Mouse (Mus musculus): ENCODE measurements around the gene Vmn1r51. TPM values are rescaled to one million over a fixed set of nuclear protein-coding genes. Genes with fewer than 3 reads are reported as not detected.
"Not testable (repeated sequence)": the region's sequence is repeated elsewhere in the genome, so short reads cannot be mapped to it uniquely, and the experiment has no call there.

The Vmn1r51 gene
- polyA plus RNA-seq (2014; fragmentation: Nextera tagmentation; extraction: Ambion mirVana), result not detected in 2 replicates

- not testable (repeated sequence) for H3K9me3 ChIP-seq (ENCODE audit: control insufficient read depth, low read length); DNase-seq (ENCODE audit: low spot score); H3K36me3 ChIP-seq (ENCODE audit: control insufficient read depth, insufficient read depth, low read length); H3K9ac ChIP-seq (ENCODE audit: low read length); H3K4me3 ChIP-seq (ENCODE audit: low read depth, low read length); H3K27me3 ChIP-seq (ENCODE audit: control insufficient read depth, insufficient read depth, low read length); H3K4me1 ChIP-seq (replicated peaks; ENCODE audit: control insufficient read depth, insufficient read depth, low read length); ATAC-seq (replicated peaks; ENCODE audit: low FRiP score); H3K4me2 ChIP-seq (ENCODE audit: low read depth, low read length, severe bottlenecking); H3K27ac ChIP-seq (ENCODE audit: low read depth, low read length)
- WGBS, result 89% methylated on average over 1 of the region's 1 CpGs
Measured at GRCm38 (mm10) chr6:90122296-90122695, at the start of gene Vmn1r51. Vmn1r51 (plus strand) TSS chr6:90122596.

GRCm38 (mm10) chr6:90078406-90078805 lies 44.0 kb upstream of the Vmn1r51 start, which contains the start of gene Vmn1r49:
Vmn1r49 (minus strand) TSS chr6:90078506.
- no peaks in the 10 kb centered on the region for H3K36me3 ChIP-seq (ENCODE audit: control insufficient read depth, insufficient read depth, low read length)
- peaks cover 2% of the 10 kb centered on the region; the same call in 1 of the 2 replicates for H3K9me3 ChIP-seq (ENCODE audit: control insufficient read depth, low read length)
- no peaks in the 10 kb centered on the region for H3K27me3 ChIP-seq (ENCODE audit: control insufficient read depth, insufficient read depth, low read length)
- WGBS, result 83% methylated on average over 4 of the region's 4 CpGs
- no peak within 1 kb of the TSS for H3K4me3 ChIP-seq (ENCODE audit: low read depth, low read length)
- H3K4me1 ChIP-seq (replicated peaks; ENCODE audit: control insufficient read depth, insufficient read depth, low read length), result no peaks in the 10 kb centered on the region
- H3K4me2 ChIP-seq (ENCODE audit: low read depth, low read length, severe bottlenecking), result no peak within 1 kb of the TSS
- no peak within 1 kb of the TSS for H3K27ac ChIP-seq (ENCODE audit: low read depth, low read length)
- ATAC-seq (replicated peaks; ENCODE audit: low FRiP score) (no peak), DNase-seq (ENCODE audit: low spot score) (no peak)
- H3K9ac ChIP-seq (ENCODE audit: low read length), result no peak within 1 kb of the TSS

DNA sequence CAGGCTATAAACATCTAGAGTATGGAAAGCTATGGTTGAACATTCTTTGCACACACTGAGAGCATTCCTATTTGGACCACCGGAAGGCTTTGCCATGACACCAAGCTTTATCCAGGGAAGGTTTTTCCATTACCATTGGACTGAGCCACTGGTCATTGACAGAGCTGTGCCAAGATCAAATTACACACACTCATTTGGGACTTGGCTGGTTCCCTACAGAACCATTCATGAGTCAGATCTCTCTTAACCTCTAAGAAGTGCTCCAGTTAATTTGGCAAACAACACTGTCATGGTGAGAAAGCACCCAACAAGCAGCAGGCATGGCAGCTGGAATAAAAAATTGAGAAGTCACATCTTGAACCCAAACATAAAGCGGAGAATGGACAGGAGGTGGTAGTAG lies 21.8 kb upstream of the Vmn1r51 start:
- H3K9ac ChIP-seq (ENCODE audit: low read length), result no peak overlapping the region
- ATAC-seq (replicated peaks; ENCODE audit: low FRiP score) (no peak), DNase-seq (ENCODE audit: low spot score) (no peak)
- no peaks in the 10 kb centered on the region for H3K4me1 ChIP-seq (replicated peaks; ENCODE audit: control insufficient read depth, insufficient read depth, low read length)
- no peaks in the 10 kb centered on the region for H3K36me3 ChIP-seq (ENCODE audit: control insufficient read depth, insufficient read depth, low read length)
- H3K27ac ChIP-seq (ENCODE audit: low read depth, low read length), result no peak overlapping the region
- H3K4me2 ChIP-seq (ENCODE audit: low read depth, low read length, severe bottlenecking), result no peak overlapping the region
- H3K4me3 ChIP-seq (ENCODE audit: low read depth, low read length), result no peak overlapping the region
- no peaks in the 10 kb centered on the region; the same call in 1 of the 2 replicates for H3K9me3 ChIP-seq (ENCODE audit: control insufficient read depth, low read length)
- 92% methylated on average over 2 of the region's 2 CpGs for WGBS
- H3K27me3 ChIP-seq (ENCODE audit: control insufficient read depth, insufficient read depth, low read length), result no peaks in the 10 kb centered on the region

GRCm38 (mm10) chr6:90101130-90101529 lies 21.3 kb upstream of the Vmn1r51 start, which contains the start of gene Vmn1r50:
Vmn1r50 (plus strand) TSS chr6:90101430.
- no peaks in the 10 kb centered on the region for H3K27me3 ChIP-seq (ENCODE audit: control insufficient read depth, insufficient read depth, low read length)
- no peak within 1 kb of the TSS for H3K9ac ChIP-seq (ENCODE audit: low read length)
- H3K27ac ChIP-seq (ENCODE audit: low read depth, low read length), result no peak within 1 kb of the TSS
- ATAC-seq (replicated peaks; ENCODE audit: low FRiP score) (no peak), DNase-seq (ENCODE audit: low spot score) (no peak)
- no peak within 1 kb of the TSS for H3K4me2 ChIP-seq (ENCODE audit: low read depth, low read length, severe bottlenecking)
- WGBS, result 60% methylated on average over 2 of the region's 2 CpGs
- H3K36me3 ChIP-seq (ENCODE audit: control insufficient read depth, insufficient read depth, low read length), result no peaks in the 10 kb centered on the region
- no peaks in the 10 kb centered on the region for H3K4me1 ChIP-seq (replicated peaks; ENCODE audit: control insufficient read depth, insufficient read depth, low read length)
- no peaks in the 10 kb centered on the region; the same call in 1 of the 2 replicates for H3K9me3 ChIP-seq (ENCODE audit: control insufficient read depth, low read length)
- H3K4me3 ChIP-seq (ENCODE audit: low read depth, low read length), result no peak within 1 kb of the TSS

- 90% methylated on average over 3 of the region's 3 CpGs for WGBS
Measured at GRCm38 (mm10) chr6:90160139-90160538, 37.7 kb downstream of the Vmn1r51 start.

GRCm38 (mm10) chr6:90174508-90174907 lies 52.1 kb downstream of the Vmn1r51 start, which contains the start of gene Vmn1r52:
Vmn1r52 (plus strand) TSS chr6:90174808.
- no peaks in the 10 kb centered on the region for H3K27me3 ChIP-seq (ENCODE audit: control insufficient read depth, insufficient read depth, low read length)
- no peaks in the 10 kb centered on the region for H3K4me1 ChIP-seq (replicated peaks; ENCODE audit: control insufficient read depth, insufficient read depth, low read length)
- WGBS, result 73% methylated on average over 2 of the region's 2 CpGs
- H3K36me3 ChIP-seq (ENCODE audit: control insufficient read depth, insufficient read depth, low read length), result no peaks in the 10 kb centered on the region
- no peak for DNase-seq (ENCODE audit: low spot score)
- H3K27ac ChIP-seq (ENCODE audit: low read depth, low read length), result no peak within 1 kb of the TSS
- no peaks in the 10 kb centered on the region; the same call in 1 of the 2 replicates for H3K9me3 ChIP-seq (ENCODE audit: control insufficient read depth, low read length)
- H3K9ac ChIP-seq (ENCODE audit: low read length), result no peak within 1 kb of the TSS
- H3K4me2 ChIP-seq (ENCODE audit: low read depth, low read length, severe bottlenecking), result no peak within 1 kb of the TSS
- no peak within 1 kb of the TSS for H3K4me3 ChIP-seq (ENCODE audit: low read depth, low read length)
- no peak for ATAC-seq (replicated peaks; ENCODE audit: low FRiP score)

More at GRCm38 (mm10) chr6:90160139-90160538, 37.7 kb downstream of the Vmn1r51 start:
- DNase-seq (ENCODE audit: low spot score) (no peak), ATAC-seq (replicated peaks; ENCODE audit: low FRiP score) (no peak)
- Histone ChIP-seq H3K4me1 (replicated peaks; ENCODE audit: control insufficient read depth, insufficient read depth, low read length) (no peaks in the 10 kb centered on the region), H3K27me3 (ENCODE audit: control insufficient read depth, insufficient read depth, low read length) (no peaks in the 10 kb centered on the region), H3K9me3 (ENCODE audit: control insufficient read depth, low read length) (no peaks in the 10 kb centered on the region), H3K9ac (ENCODE audit: low read length) (no peak overlapping the region), H3K27ac (ENCODE audit: low read depth, low read length) (no peak overlapping the region), H3K36me3 (ENCODE audit: control insufficient read depth, insufficient read depth, low read length) (no peaks in the 10 kb centered on the region), H3K4me3 (ENCODE audit: low read depth, low read length) (no peak overlapping the region), H3K4me2 (ENCODE audit: low read depth, low read length, severe bottlenecking) (no peak overlapping the region)

Other genes with a start within 250 kb of the Vmn1r51 start
- not detected in 2 replicates for gene Vmn1r42, start 246.2 kb upstream of the Vmn1r51 start, polyA plus RNA-seq (2014; fragmentation: Nextera tagmentation; extraction: Ambion mirVana)
- not detected in 2 replicates for gene Vmn1r43, start 246.2 kb upstream of the Vmn1r51 start, polyA plus RNA-seq (2014; fragmentation: Nextera tagmentation; extraction: Ambion mirVana)
- not detected in 2 replicates for gene Vmn1r44, start 238.9 kb upstream of the Vmn1r51 start, polyA plus RNA-seq (2014; fragmentation: Nextera tagmentation; extraction: Ambion mirVana)
- gene Vmn1r45, start 182.0 kb upstream of the Vmn1r51 start, polyA plus RNA-seq (2014; fragmentation: Nextera tagmentation; extraction: Ambion mirVana), result not detected in 2 replicates
- gene Vmn1r46, start 153.3 kb upstream of the Vmn1r51 start, polyA plus RNA-seq (2014; fragmentation: Nextera tagmentation; extraction: Ambion mirVana), result not detected in 2 replicates
- gene Vmn1r47, start 106.4 kb upstream of the Vmn1r51 start, polyA plus RNA-seq (2014; fragmentation: Nextera tagmentation; extraction: Ambion mirVana), result not detected in 2 replicates
- gene Vmn1r48, start 85.8 kb upstream of the Vmn1r51 start, polyA plus RNA-seq (2014; fragmentation: Nextera tagmentation; extraction: Ambion mirVana), result not detected in 2 replicates
- not detected in 2 replicates for gene Vmn1r49, start 44.1 kb upstream of the Vmn1r51 start, polyA plus RNA-seq (2014; fragmentation: Nextera tagmentation; extraction: Ambion mirVana)
- not detected in 2 replicates for gene Vmn1r50, start 21.2 kb upstream of the Vmn1r51 start, polyA plus RNA-seq (2014; fragmentation: Nextera tagmentation; extraction: Ambion mirVana)
- gene Vmn1r52, start 52.2 kb downstream of the Vmn1r51 start, polyA plus RNA-seq (2014; fragmentation: Nextera tagmentation; extraction: Ambion mirVana), result not detected in 2 replicates
- gene V1ra8, start 80.2 kb downstream of the Vmn1r51 start, polyA plus RNA-seq (2014; fragmentation: Nextera tagmentation; extraction: Ambion mirVana), result not detected in 2 replicates
- gene Vmn1r53, start 101.8 kb downstream of the Vmn1r51 start, polyA plus RNA-seq (2014; fragmentation: Nextera tagmentation; extraction: Ambion mirVana), result not detected in 2 replicates
- not detected in 2 replicates for gene Vmn1r54, start 123.7 kb downstream of the Vmn1r51 start, polyA plus RNA-seq (2014; fragmentation: Nextera tagmentation; extraction: Ambion mirVana)
- not detected in 2 replicates for gene BC048671, start 178.6 kb downstream of the Vmn1r51 start, polyA plus RNA-seq (2014; fragmentation: Nextera tagmentation; extraction: Ambion mirVana)
- gene Chst13, start 202.6 kb downstream of the Vmn1r51 start, polyA plus RNA-seq (2014; fragmentation: Nextera tagmentation; extraction: Ambion mirVana), result 0.15 TPM in 1 of 2 replicates, not detected in the other
- gene Uroc1, start 210.7 kb downstream of the Vmn1r51 start, polyA plus RNA-seq (2014; fragmentation: Nextera tagmentation; extraction: Ambion mirVana), result not detected in 2 replicates
- gene Zxdc, start 246.9 kb downstream of the Vmn1r51 start, polyA plus RNA-seq (2014; fragmentation: Nextera tagmentation; extraction: Ambion mirVana), result 10.0 and 11.3 TPM in 2 replicates